Mouse (Mus musculus) kidney, adult 18-20 months (tissue): Measurements from ENCODE around the gene Slc34a1.
"Not testable (repeated sequence)": the region's sequence is repeated elsewhere in the genome, so short reads cannot be mapped to it uniquely, and the experiment has no call there.

Source experiments
- DNase-seq: peaks from one replicate; pipeline ENCODE4 v3.0.0; 2021

The Slc34a1 gene

GRCm38 (mm10) chr13:55404853-55405782 is 7.1 kb downstream of the Slc34a1 start:
- DNase-seq = peak; percentile 73

GRCm38 (mm10) chr13:55405783-55406390 is 7.9 kb downstream of the Slc34a1 start:
- DNase-seq = no peak

GRCm38 (mm10) chr13:55407341-55407740 is 9.4 kb downstream of the Slc34a1 start:
- DNase-seq = peak; percentile 29

- DNase-seq = peak; percentile 35
Observed at GRCm38 (mm10) chr13:55408546-55409120, 10.6 kb downstream of the Slc34a1 start.

- DNase-seq = peak; percentile 29
Observed at GRCm38 (mm10) chr13:55411826-55412225, 13.8 kb downstream of the Slc34a1 start.

GRCm38 (mm10) chr13:55412643-55413307 is 14.8 kb downstream of the Slc34a1 start:
- DNase-seq = peak; percentile 20

GRCm38 (mm10) chr13:55413333-55413732 is 15.3 kb downstream of the Slc34a1 start:
- peak; percentile 18 for DNase-seq

- DNase-seq = peak; percentile 83
Observed at GRCm38 (mm10) chr13:55414743-55415380, 16.9 kb downstream of the Slc34a1 start, which contains the start of gene Pfn3. Pfn3 (minus strand) TSS chr13:55415232.

- peak; percentile 88 for DNase-seq
Observed at GRCm38 (mm10) chr13:55418004-55418403, 20.0 kb downstream of the Slc34a1 start.

GRCm38 (mm10) chr13:55419142-55419541 is 21.2 kb downstream of the Slc34a1 start:
- no peak for DNase-seq

- DNase-seq = no peak
Observed at GRCm38 (mm10) chr13:55420018-55420932, 22.3 kb downstream of the Slc34a1 start.

GRCm38 (mm10) chr13:55420933-55421800 is 23.2 kb downstream of the Slc34a1 start:
- DNase-seq = peak; percentile 77

- no peak for DNase-seq
Observed at GRCm38 (mm10) chr13:55426613-55427012, 28.6 kb downstream of the Slc34a1 start, which contains the start of gene F12. F12 (minus strand) TSS chr13:55426793.

GRCm38 (mm10) chr13:55429226-55429888 is 31.4 kb downstream of the Slc34a1 start:
- peak; percentile 67 for DNase-seq

- DNase-seq = no peak
Observed at GRCm38 (mm10) chr13:55430566-55430965, 32.6 kb downstream of the Slc34a1 start.

GRCm38 (mm10) chr13:55431889-55432685 is 34.1 kb downstream of the Slc34a1 start:
- DNase-seq = no peak

GRCm38 (mm10) chr13:55437111-55437629 is 39.2 kb downstream of the Slc34a1 start:
- DNase-seq = not testable (repeated sequence)

- no peak for DNase-seq
Observed at GRCm38 (mm10) chr13:55443799-55444285, 45.9 kb downstream of the Slc34a1 start.
